Mouse (Mus musculus) limb, embryonic 11.5 days (tissue): Measurements from ENCODE around the gene Sycp3. TPM values are rescaled to one million over a fixed set of nuclear protein-coding genes. Genes with fewer than 3 reads are reported as not detected.
"Not testable (repeated sequence)": the region's sequence is repeated elsewhere in the genome, so short reads cannot be mapped to it uniquely, and the experiment has no call there.

Experiments
- ATAC-seq: fragments of 200-750 bp; cut with Nextera tagmentation; 2 replicates; pipeline ENCODE4 v1.8.0; 2017; ENCODE audit warnings: low read depth; ENCODE audit not compliant: insufficient number of reproducible peaks, low FRiP score, low TSS enrichment
- DNase-seq: peaks from one replicate; pipeline ENCODE4 v3.0.0-alpha.2; 2015; ENCODE audit warnings: low spot score
- H3K27ac ChIP-seq: fragments of 300-500 bp; sonication (generic); replicated peaks from 2 replicates; pipeline ENCODE4 v1.5.1; 2014; ENCODE audit warnings: low read depth, mild to moderate bottlenecking, low read length
- H3K27me3 ChIP-seq: fragments of 300-500 bp; sonication (generic); 2 replicates; pipeline ENCODE4 v1.6.1; 2014; ENCODE audit warnings: mild to moderate bottlenecking, low read length, mixed read lengths; ENCODE audit not compliant: control insufficient read depth, insufficient read depth
- H3K36me3 ChIP-seq: fragments of 300-500 bp; sonication (generic); 2 replicates; pipeline ENCODE4 v1.6.1; 2014; ENCODE audit warnings: mild to moderate bottlenecking, low read length, moderate library complexity, mixed read lengths; ENCODE audit not compliant: control insufficient read depth, insufficient read depth
- H3K4me1 ChIP-seq: fragments of 300-500 bp; sonication (generic); 2 replicates; pipeline ENCODE4 v1.6.1; 2014; ENCODE audit warnings: low read length, mixed read lengths; ENCODE audit not compliant: control insufficient read depth, insufficient read depth
- H3K4me2 ChIP-seq: fragments of 300-500 bp; sonication (generic); 2 replicates; pipeline ENCODE4 v1.6.1; 2014; ENCODE audit warnings: low read depth, mild to moderate bottlenecking, moderate library complexity; ENCODE audit not compliant: severe bottlenecking
- H3K4me3 ChIP-seq: fragments of 300-500 bp; sonication (generic); 2 replicates; pipeline ENCODE4 v1.5.1; 2014; ENCODE audit warnings: low read depth, low read length
- H3K9ac ChIP-seq: fragments of 300-500 bp; sonication (generic); 2 replicates; pipeline ENCODE4 v1.6.1; 2014; ENCODE audit warnings: mild to moderate bottlenecking, low read length
- H3K9me3 ChIP-seq: fragments of 300-500 bp; sonication (generic); 2 replicates; pipeline ENCODE4 v1.6.1; 2016; ENCODE audit warnings: low read length; ENCODE audit not compliant: control insufficient read depth
- whole genome bisulfite sequencing: fragments of 180-500 bp; shearing (Covaris S2); extraction: QIAGEN DNeasy Blood & Tissue Kit; methylation state at CpG from one replicate; pipeline ENCODE4 v1.1.7; 2014; 5-methylcytosine and 5-hydroxymethylcytosine counted together
- polyA plus RNA-seq: library from polyadenylated mRNA; unstranded; fragments of >200 nt; fragmentation: Nextera tagmentation; extraction: Ambion mirVana; gene quantifications from 2 replicates; pipeline ENCODE4 v1.2.1, GENCODE M21; 2014

Sycp3 gene
- polyA plus RNA-seq, 1 experiment from 2014 or later = not detected

GRCm38 (mm10) chr10:88515049-88515448 lies 55.7 kb downstream of the Sycp3 start:
- WGBS = 84% methylated on average over 6 of the region's 7 CpGs

GRCm38 (mm10) chr10:88522795-88523194 lies 63.4 kb downstream of the Sycp3 start:
- Histone ChIP-seq H3K9me3 (no peaks in the 10 kb centered on the region), H3K4me1 (no peaks in the 10 kb centered on the region), H3K27ac (no peak overlapping the region), H3K27me3 (no peaks in the 10 kb centered on the region), H3K4me3 (no peak overlapping the region), H3K9ac (no peak overlapping the region), H3K4me2 (no peak overlapping the region), H3K36me3 (no peaks in the 10 kb centered on the region)
- ATAC-seq (no peak), DNase-seq (no peak)
- WGBS = 84% methylated on average over 8 of the region's 8 CpGs

More at GRCm38 (mm10) chr10:88515049-88515448, 55.7 kb downstream of the Sycp3 start:
- H3K27me3 ChIP-seq, H3K9me3 ChIP-seq, ATAC-seq, H3K4me2 ChIP-seq, H3K27ac ChIP-seq, H3K36me3 ChIP-seq, DNase-seq, H3K4me1 ChIP-seq, H3K9ac ChIP-seq, H3K4me3 ChIP-seq: not testable (repeated sequence)

Other genes starting within 250 kb of the Sycp3 start
- 0.41 and 0.48 TPM in 2 replicates for gene Dram1, start 80.5 kb upstream of the Sycp3 start, polyA plus RNA-seq
- 7.4 and 7.5 TPM in 2 replicates for gene Gnptab, start 80.4 kb upstream of the Sycp3 start, polyA plus RNA-seq
- gene Chpt1, start 44.5 kb downstream of the Sycp3 start, polyA plus RNA-seq = 26.2 and 26.5 TPM in 2 replicates
- gene Mybpc1, start 145.6 kb downstream of the Sycp3 start, polyA plus RNA-seq = 8.4 and 8.6 TPM in 2 replicates
- gene Spic, start 225.4 kb downstream of the Sycp3 start, polyA plus RNA-seq = not detected in 2 replicates